ENCODE assay signal across 19 mouse cellular contexts in the genomic region with DNA sequence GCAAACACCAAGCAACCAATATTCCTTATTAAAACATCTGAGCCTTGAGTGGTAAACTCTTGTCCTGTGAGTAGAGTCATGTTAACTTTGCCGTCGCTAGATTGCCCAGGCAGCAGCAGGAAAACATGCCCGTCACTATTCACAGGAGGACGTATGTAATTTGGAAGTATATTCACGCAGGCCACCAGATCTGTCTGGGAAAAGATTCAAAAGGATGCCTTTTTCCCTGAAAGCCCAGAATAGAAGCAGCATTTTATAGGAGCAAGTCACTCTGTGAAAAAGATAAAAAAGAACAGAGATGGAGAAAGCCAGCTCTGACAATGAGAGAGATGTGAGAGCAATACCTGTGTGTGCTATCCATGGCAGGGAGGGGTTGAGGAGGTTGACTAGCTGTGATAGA.
"Had no signal": no experiment of that assay in that cellular context is flagged by ENCODE, and none has a peak within 500 bp of the region (broad histone marks: within the 10 kb centered on the region; RNA-seq: fewer than 3 reads in every experiment).

No protein-coding gene starts in this region.

- H3K36me3 ChIP-seq: limb, embryonic 12.5 days; limb, embryonic 15.5 days; midbrain, embryonic 12.5 days; midbrain, embryonic 15.5 days; neural tube, embryonic 12.5 days; neural tube, embryonic 15.5 days had no signal

- ATAC-seq: liver, postnatal 0 days; lung, postnatal 0 days; midbrain, embryonic 15.5 days had no signal

- H3K9ac ChIP-seq: limb, embryonic 12.5 days; limb, embryonic 15.5 days; liver, embryonic 14.5 days; liver, postnatal 0 days; lung, embryonic 14.5 days; midbrain, embryonic 12.5 days; midbrain, embryonic 15.5 days; neural tube, embryonic 12.5 days; neural tube, embryonic 15.5 days had no signal

- H3K4me1 ChIP-seq: midbrain, embryonic 15.5 days; neural tube, embryonic 12.5 days had no signal

- H3K9me3 ChIP-seq: limb, embryonic 12.5 days; limb, embryonic 15.5 days; midbrain, embryonic 12.5 days; midbrain, embryonic 15.5 days; neural tube, embryonic 12.5 days; neural tube, embryonic 15.5 days had no signal

- H3K4me2 ChIP-seq: limb, embryonic 12.5 days; limb, embryonic 15.5 days; liver, embryonic 11.5 days; lung, embryonic 14.5 days; midbrain, embryonic 12.5 days; midbrain, embryonic 15.5 days; neural tube, embryonic 12.5 days; neural tube, embryonic 15.5 days had no signal

- DNase-seq: kidney, adult 18-20 months; kidney, adult 9 months; kidney, postnatal 14 days; kidney, postnatal 4 days; left cerebral cortex, postnatal 4 days; liver, postnatal 0 days; lung, embryonic 14.5 days; thymus, postnatal 25 days had no signal

- H3K27ac ChIP-seq: limb, embryonic 12.5 days; limb, embryonic 15.5 days; liver, embryonic 14.5 days; macrophage; midbrain, embryonic 12.5 days; midbrain, embryonic 15.5 days; neural tube, embryonic 12.5 days; neural tube, embryonic 15.5 days; stomach, postnatal 0 days had no signal

- H3K27me3 ChIP-seq: midbrain, embryonic 15.5 days; neural tube, embryonic 12.5 days; neural tube, embryonic 15.5 days had no signal

- H3K4me3 ChIP-seq: limb, embryonic 12.5 days; limb, embryonic 15.5 days; midbrain, embryonic 12.5 days; midbrain, embryonic 15.5 days; neural tube, embryonic 12.5 days; neural tube, embryonic 15.5 days had no signal
